Mouse (Mus musculus) E14TG2a.4 (cell line): ENCODE measurements around the gene Ect2l.

Experiments used
- CTCF ChIP-seq: conservative IDR thresholded peaks from 2 replicates; pipeline ENCODE4 v1.5.1; 2014; ENCODE audit warnings: low read length
- NANOG ChIP-seq: IDR thresholded peaks from 2 replicates; pipeline ENCODE4 v1.6.1; 2014; ENCODE audit warnings: borderline replicate concordance, low read length, mixed read lengths

DNA sequence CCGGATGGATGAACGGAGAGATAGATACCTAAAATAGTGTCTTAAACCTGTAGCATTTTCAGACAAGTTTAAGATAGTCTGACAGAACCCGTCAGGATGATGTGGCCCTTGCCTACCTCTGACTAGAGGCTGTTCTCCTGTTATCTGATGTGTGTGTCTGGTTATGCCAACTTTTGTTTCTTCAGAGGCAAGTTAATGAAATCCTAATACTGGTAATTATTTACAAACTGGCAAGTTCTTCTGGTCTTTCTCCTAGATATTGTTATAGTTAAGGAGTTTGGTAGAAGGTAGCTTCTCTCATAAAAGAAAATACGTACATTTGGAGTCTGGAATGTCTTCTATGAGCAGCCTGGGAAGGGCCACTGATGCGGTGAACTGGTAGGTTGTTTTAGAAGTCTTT, 80.4 kb downstream of the Ect2l start:
- TF ChIP-seq CTCF (no peak), NANOG (no peak)
